Mouse (Mus musculus) CH12.LX (cell line): Measurements from ENCODE around the gene Gna14.

Experiments used
- CTCF ChIP-seq, 2 experiments: IDR thresholded peaks in 1 of 2; conservative IDR thresholded peaks in 1 of 2; 2 replicates each; pipeline ENCODE4 v1.5.1; 2011 to 2012; ENCODE audit warnings: low read depth in 2 of 2, low read length in 2 of 2, improper control_type of control experiment in 1 of 2, inconsistent platforms in 1 of 2, mild to moderate bottlenecking in 1 of 2, moderate library complexity in 1 of 2
- POLR2A ChIP-seq: IDR thresholded peaks from 2 replicates; pipeline ENCODE4 v1.6.1; 2011; ENCODE audit warnings: low read depth, mild to moderate bottlenecking, improper control_type of control experiment, low read length
- RAD21 ChIP-seq: IDR thresholded peaks from 2 replicates; pipeline ENCODE4 v1.6.1; 2011; ENCODE audit warnings: low read depth, mild to moderate bottlenecking, low read length, improper control_type of control experiment, moderate library complexity
- SIN3A ChIP-seq: IDR thresholded peaks from 2 replicates; pipeline ENCODE4 v1.6.1; 2012; ENCODE audit warnings: low read length, improper control_type of control experiment, inconsistent platforms
- ZKSCAN1 ChIP-seq: IDR thresholded peaks from 2 replicates; pipeline ENCODE4 v1.6.1; 2012; ENCODE audit warnings: low read depth, inconsistent platforms, low read length, improper control_type of control experiment, borderline replicate concordance
- ZNF384 ChIP-seq: IDR thresholded peaks from 2 replicates; pipeline ENCODE4 v1.6.1; 2012; ENCODE audit warnings: low read depth, low read length, improper control_type of control experiment, inconsistent platforms

- no peak for TF ChIP-seq CTCF (conservative IDR thresholded peaks at IDR 0.05 in 1 of 2, IDR thresholded peaks at IDR 0.05 in 1 of 2; ENCODE audit: low read depth in 2 of 2, low read length in 2 of 2)
- no peak for TF ChIP-seq RAD21
- TF ChIP-seq POLR2A, result no peak
- TF ChIP-seq ZNF384, result no peak
- no peak for TF ChIP-seq SIN3A
- no peak for TF ChIP-seq ZKSCAN1
Measured at GRCm38 (mm10) chr19:16439278-16439677, 3.7 kb downstream of the Gna14 start.
